ENCODE assay signal across 18 mouse cellular contexts in genomic region chr7:114293903-114294302, GRCm38 (mm10). TPM values are rescaled to one million over a fixed set of nuclear protein-coding genes. Genes with fewer than 3 reads are reported as not detected.
DNase-seq lines count a peak whose midpoint lies in the region.
"Had no signal": no experiment of that assay in that cellular context is flagged by ENCODE, and none has a peak within 500 bp of the region (broad histone marks: within the 10 kb centered on the region; RNA-seq: fewer than 3 reads in every experiment).

No protein-coding gene starts in this region.

- H3K27ac ChIP-seq in heart, embryonic 10.5 days: no peak overlapping the region
- H3K27ac ChIP-seq: embryonic facial prominence, embryonic 15.5 days; forebrain, embryonic 10.5 days; hindbrain, embryonic 10.5 days; hindbrain, embryonic 14.5 days; intestine, embryonic 15.5 days had no signal

- no peak overlapping the region for H3K4me3 ChIP-seq in heart, embryonic 10.5 days
- H3K4me3 ChIP-seq: embryonic facial prominence, embryonic 15.5 days; erythroblast, embryonic 14.5 days; forebrain, embryonic 10.5 days; hindbrain, embryonic 10.5 days; intestine, embryonic 15.5 days had no signal

- 71% methylated on average over 5 of the region's 5 CpGs for WGBS in heart, embryonic 10.5 days

- no peaks in the 10 kb centered on the region for H3K27me3 ChIP-seq in heart, embryonic 10.5 days (ENCODE audit: insufficient read depth, poor library complexity, severe bottlenecking)
- H3K27me3 ChIP-seq: embryonic facial prominence, embryonic 15.5 days; intestine, embryonic 15.5 days had no signal

- H3K36me3 ChIP-seq in heart, embryonic 10.5 days: no peaks in the 10 kb centered on the region
- H3K36me3 ChIP-seq: embryonic facial prominence, embryonic 15.5 days; forebrain, embryonic 10.5 days; hindbrain, embryonic 10.5 days; intestine, embryonic 15.5 days had no signal

- DNase-seq in adrenal gland, adult 2 months: peak; percentile 21
- DNase-seq in adrenal gland, postnatal 4 days (ENCODE audit: low spot score in 2 of 2): no peak
- DNase-seq in heart, adult 11 months: peak; percentile 93
- no peak for DNase-seq in heart, embryonic 10.5 days (ENCODE audit: low spot score)
- peak; percentile 24 for DNase-seq in kidney, adult 9 months
- DNase-seq in kidney, postnatal 25 days: no peak
- peak; percentile 45 for DNase-seq in lung, postnatal 36 days
- no peak for DNase-seq in lung, postnatal 10 days
- DNase-seq: cerebellum, adult 11 months; cerebellum, adult 8-10 months; embryo, embryonic 11 days; heart, postnatal 10 days had no signal

- no peaks in the 10 kb centered on the region for H3K9me3 ChIP-seq in heart, embryonic 10.5 days
- H3K9me3 ChIP-seq: embryonic facial prominence, embryonic 15.5 days; forebrain, embryonic 10.5 days; hindbrain, embryonic 10.5 days; intestine, embryonic 15.5 days had no signal

- peaks cover 14% of the 10 kb centered on the region for H3K4me1 ChIP-seq in heart, embryonic 10.5 days
- H3K4me1 ChIP-seq: intestine, embryonic 15.5 days had no signal

RNA-seq across cellular contexts. Expression of gene Psma1, which starts 18.0 kb away (rescaled TPM):
- total RNA-seq in adrenal gland, adult 2 months (2021): 100 to 1,000 TPM; 159 to 179 TPM
- 26.2 and 30.9 TPM in 2 replicates for polyA plus RNA-seq in adrenal gland, adult 2 months (2012; rRNA removed)
- total RNA-seq in adrenal gland, postnatal 4 days (2021): 100 to 1,000 TPM; 154 to 157 TPM
- 428 and 460 TPM in 2 replicates for polyA plus RNA-seq in heart, embryonic 10.5 days (2016; fragmentation: Nextera tagmentation; extraction: Ambion mirVana)

RNA-seq across cellular contexts. Expression of gene Copb1, which starts 39.4 kb away (rescaled TPM):
- total RNA-seq in adrenal gland, adult 2 months (2021): 100 to 1,000 TPM; 110 to 120 TPM
- polyA plus RNA-seq in adrenal gland, adult 2 months (2012; rRNA removed): 12.6 and 13.8 TPM in 2 replicates
- total RNA-seq in adrenal gland, postnatal 4 days (2021): 100 to 1,000 TPM; 116 to 122 TPM
- 93.9 and 98.6 TPM in 2 replicates for polyA plus RNA-seq in heart, embryonic 10.5 days (2016; fragmentation: Nextera tagmentation; extraction: Ambion mirVana)

Comparison
In these comparisons a context has a peak if more than half of its experiments do, and no peak if none do; other contexts are left out.
1. DNase-seq: peak in adrenal gland, adult 2 months (single experiment), heart, adult 11 months (single experiment), kidney, adult 9 months (single experiment) and lung, postnatal 36 days (single experiment); none in adrenal gland, postnatal 4 days (0 of 2), heart, embryonic 10.5 days (single experiment), kidney, postnatal 25 days (0 of 2) and lung, postnatal 10 days (single experiment).